Mouse (Mus musculus) intestine, embryonic 15.5 days (tissue): Measurements from ENCODE around the gene Zfp740. TPM values are rescaled to one million over a fixed set of nuclear protein-coding genes. Genes with fewer than 3 reads are reported as not detected.
"Not testable (repeated sequence)": the region's sequence is repeated elsewhere in the genome, so short reads cannot be mapped to it uniquely, and the experiment has no call there.

Experiments
- ATAC-seq: fragments of 200-750 bp; cut with Nextera tagmentation; 2 replicates; pipeline ENCODE4 v1.8.0; 2017; ENCODE audit warnings: moderate TSS enrichment, moderate library complexity
- H3K27ac ChIP-seq: fragments of 300-500 bp; sonication (generic); 2 replicates; pipeline ENCODE4 v1.5.1; 2015; ENCODE audit warnings: mild to moderate bottlenecking, inconsistent platforms
- H3K27me3 ChIP-seq: fragments of 300-500 bp; sonication (generic); replicated peaks from 2 replicates; pipeline ENCODE4 v1.6.1; 2015; ENCODE audit warnings: inconsistent platforms
- H3K36me3 ChIP-seq: fragments of 300-500 bp; sonication (generic); 2 replicates; pipeline ENCODE4 v1.6.1; 2015; ENCODE audit warnings: inconsistent platforms
- H3K4me1 ChIP-seq: fragments of 300-500 bp; sonication (generic); replicated peaks from 2 replicates; pipeline ENCODE4 v1.6.1; 2015; ENCODE audit warnings: inconsistent platforms
- H3K4me2 ChIP-seq: fragments of 300-500 bp; sonication (generic); replicated peaks from 2 replicates; pipeline ENCODE4 v1.6.1; 2015; ENCODE audit warnings: mild to moderate bottlenecking, inconsistent platforms
- H3K4me3 ChIP-seq: fragments of 300-500 bp; sonication (generic); replicated peaks from 2 replicates; pipeline ENCODE4 v1.5.1; 2015; ENCODE audit warnings: inconsistent platforms
- H3K9ac ChIP-seq: fragments of 300-500 bp; sonication (generic); 2 replicates; pipeline ENCODE4 v1.6.1; 2015; ENCODE audit warnings: inconsistent platforms
- H3K9me3 ChIP-seq: fragments of 300-500 bp; sonication (generic); 2 replicates; pipeline ENCODE4 v1.6.1; 2016; ENCODE audit warnings: inconsistent platforms
- WGBS: fragments of 180-500 bp; shearing (Covaris S2); methylation state at CpG from one replicate; pipeline ENCODE4 v1.1.7; 2015; 5-methylcytosine and 5-hydroxymethylcytosine counted together
- polyA plus RNA-seq: library from polyadenylated mRNA; unstranded; fragments of >200 nt; fragmentation: Nextera tagmentation; extraction: Ambion mirVana; gene quantifications from 2 replicates; pipeline ENCODE4 v1.2.1, GENCODE M21; 2015

Gene Zfp740
- polyA plus RNA-seq, result 41.3 and 44.1 TPM in 2 replicates

DNA sequence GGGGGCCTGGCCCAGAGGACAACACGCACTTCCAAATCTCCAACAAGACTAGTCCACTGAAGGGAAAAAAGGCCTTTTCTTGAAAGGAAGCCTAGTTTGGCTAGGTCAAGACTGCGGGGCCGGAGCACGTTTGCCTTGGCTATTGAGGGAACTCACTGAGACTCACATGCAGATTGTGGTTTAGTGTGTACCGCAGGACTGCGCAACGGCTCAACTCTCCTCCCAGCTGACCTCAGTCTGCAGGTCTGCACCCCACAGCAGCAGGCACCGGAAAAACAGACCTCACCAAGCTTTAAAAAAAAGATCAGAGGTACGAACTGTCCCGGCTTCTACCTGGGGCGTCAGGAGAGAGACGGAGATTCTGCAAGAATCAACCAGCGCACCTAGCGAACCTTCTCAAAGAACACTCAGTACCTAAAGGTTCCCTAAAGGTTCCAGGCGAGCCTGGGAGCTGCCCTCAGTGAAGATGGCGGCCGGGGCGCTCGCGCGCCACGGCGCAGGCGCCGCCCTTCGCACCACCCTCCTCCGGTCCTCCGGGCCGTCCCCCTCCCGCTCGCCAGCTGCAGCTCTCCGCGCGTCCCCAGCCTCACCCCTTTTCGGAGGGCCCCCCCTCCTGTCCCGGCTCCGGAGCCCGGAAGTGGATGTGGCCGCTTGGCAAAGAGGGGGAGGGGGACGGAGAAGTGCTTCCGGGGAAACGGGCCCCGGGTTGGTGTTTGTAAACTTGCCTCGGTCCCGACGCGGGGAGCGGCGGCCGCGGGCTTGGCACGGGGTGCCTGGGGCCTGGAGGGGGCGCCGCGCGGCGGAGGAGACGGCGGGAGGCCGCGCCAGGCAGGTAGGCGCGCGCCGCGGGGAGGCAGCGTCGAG, at the start of gene Zfp740:
Zfp740 (plus strand) TSS at position 279 of the 864 bp plus-strand sequence.
- H3K36me3 ChIP-seq, result peaks cover 14% of the 10 kb centered on the region
- H3K9me3 ChIP-seq, result no peaks in the 10 kb centered on the region
- H3K4me3 ChIP-seq, result peak within 1 kb of the TSS; percentile 92
- H3K9ac ChIP-seq, result peak within 1 kb of the TSS; percentile 98
- H3K27me3 ChIP-seq, result no peaks in the 10 kb centered on the region
- peak; percentile 97 for ATAC-seq
- H3K4me1 ChIP-seq, result peaks cover 36% of the 10 kb centered on the region
- H3K27ac ChIP-seq, result peak within 1 kb of the TSS; percentile 100
- WGBS, result under 1% methylated on average over 55 of the region's 68 CpGs
- peak within 1 kb of the TSS; percentile 84 for H3K4me2 ChIP-seq

DNA sequence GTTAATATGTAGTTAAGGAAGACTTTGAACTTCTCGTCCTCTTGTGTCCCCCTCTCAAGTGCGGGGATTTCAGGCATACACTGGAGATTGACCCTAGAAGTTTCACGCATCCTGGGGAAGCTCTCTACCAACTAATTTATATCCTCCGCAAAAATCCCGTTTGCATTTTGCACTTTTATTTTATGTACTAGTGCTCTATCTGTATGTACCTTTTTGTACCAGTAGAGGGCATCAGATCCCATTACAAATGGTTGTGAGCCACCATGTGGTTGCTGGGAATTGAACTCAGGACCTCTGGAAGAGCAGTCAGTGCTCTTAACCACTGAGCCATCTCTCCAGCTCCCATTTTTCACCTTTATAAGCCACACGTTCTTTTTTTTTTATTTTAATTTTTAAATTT, 48.0 kb upstream of the Zfp740 start:
- not testable (repeated sequence) for ATAC-seq, H3K4me2 ChIP-seq, H3K27ac ChIP-seq, H3K9ac ChIP-seq, H3K27me3 ChIP-seq, H3K4me3 ChIP-seq, H3K9me3 ChIP-seq, H3K36me3 ChIP-seq
- H3K4me1 ChIP-seq, result peaks cover 10% of the 10 kb centered on the region
- 93% methylated on average over 6 of the region's 6 CpGs for WGBS

DNA sequence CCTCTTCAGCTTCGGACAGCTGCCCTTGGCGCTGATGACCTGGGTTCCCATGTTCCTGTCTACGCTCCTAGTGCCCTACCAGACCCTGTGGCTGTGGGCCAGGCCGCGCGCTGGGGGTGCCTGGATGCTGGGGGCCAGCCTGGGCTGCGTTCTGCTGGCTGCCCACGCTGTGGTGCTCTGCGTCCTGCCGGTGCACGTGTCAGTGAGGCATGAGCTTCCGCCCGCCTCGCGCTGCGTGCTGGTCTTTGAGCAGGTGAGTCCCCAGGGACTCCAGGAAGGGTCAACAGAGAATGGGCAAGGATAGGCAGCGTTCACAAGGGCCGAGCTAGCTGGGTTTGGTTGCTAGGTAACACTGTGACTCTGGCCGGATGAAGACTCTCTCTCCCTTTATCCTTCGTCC, 46.2 kb upstream of the Zfp740 start:
- Histone ChIP-seq H3K36me3 (no peaks in the 10 kb centered on the region), H3K4me1 (no peaks in the 10 kb centered on the region), H3K27me3 (no peaks in the 10 kb centered on the region), H3K9me3 (no peaks in the 10 kb centered on the region), H3K4me2 (no peak overlapping the region), H3K27ac (no peak overlapping the region), H3K9ac (no peak overlapping the region), H3K4me3 (no peak overlapping the region)
- no peak for ATAC-seq
- WGBS, result 41% methylated on average over 20 of the region's 20 CpGs

DNA sequence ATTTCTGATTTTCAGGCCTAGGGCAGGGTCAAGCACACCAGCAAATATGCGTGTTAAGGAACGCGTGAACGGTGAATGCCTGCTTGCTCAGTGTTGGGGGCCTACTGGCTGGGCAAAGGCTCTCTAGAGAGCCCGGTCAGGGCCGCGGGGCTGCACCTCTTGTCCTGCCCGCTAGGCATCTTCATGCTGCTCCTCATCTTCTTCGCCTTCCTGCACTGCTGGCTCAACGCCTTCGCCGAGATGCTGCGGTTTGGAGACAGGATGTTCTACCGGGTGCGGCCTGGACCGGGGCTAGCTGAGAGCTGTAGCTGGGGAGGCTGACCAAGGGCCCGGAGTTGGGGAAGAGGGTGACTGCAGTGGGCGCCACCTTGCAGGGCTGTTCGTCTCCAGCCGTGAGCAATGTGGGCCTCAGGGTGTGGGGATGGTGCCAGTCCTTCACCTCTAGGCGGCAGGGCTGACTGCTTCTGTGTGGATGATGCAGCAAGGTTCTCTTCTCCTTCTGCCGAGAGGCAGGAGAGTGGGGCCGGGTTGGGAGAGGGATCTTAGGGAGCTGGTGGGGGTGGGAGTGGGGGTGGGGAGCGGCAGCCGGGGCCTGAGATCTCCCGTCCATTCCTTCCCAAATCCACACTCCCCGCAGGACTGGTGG, 42.5 kb upstream of the Zfp740 start:
- Histone ChIP-seq H3K4me1 (no peaks in the 10 kb centered on the region), H3K9ac (no peak overlapping the region), H3K4me3 (no peak overlapping the region), H3K36me3 (no peaks in the 10 kb centered on the region), H3K27me3 (no peaks in the 10 kb centered on the region), H3K27ac (no peak overlapping the region), H3K4me2 (no peak overlapping the region), H3K9me3 (no peaks in the 10 kb centered on the region)
- WGBS, result 64% methylated on average over 27 of the region's 27 CpGs
- ATAC-seq, result no peak

- H3K4me2 ChIP-seq, result no peak overlapping the region
- H3K27ac ChIP-seq, result no peak overlapping the region
- no peak for ATAC-seq
- WGBS, result 54% methylated on average over 3 of the region's 3 CpGs
- no peak overlapping the region for H3K9ac ChIP-seq
- H3K9me3 ChIP-seq, result no peaks in the 10 kb centered on the region
- H3K4me1 ChIP-seq, result peaks cover 8% of the 10 kb centered on the region; the same call in 1 of the 2 replicates
- no peaks in the 10 kb centered on the region for H3K36me3 ChIP-seq
- H3K27me3 ChIP-seq, result no peaks in the 10 kb centered on the region
- no peak overlapping the region for H3K4me3 ChIP-seq
Observed at GRCm38 (mm10) chr15:102163900-102164693, 39.0 kb upstream of the Zfp740 start.

GRCm38 (mm10) chr15:102165468-102166100, 37.5 kb upstream of the Zfp740 start:
- Histone ChIP-seq H3K4me1 (peaks cover 8% of the 10 kb centered on the region; the same call in 1 of the 2 replicates), H3K9ac (no peak overlapping the region), H3K36me3 (no peaks in the 10 kb centered on the region), H3K4me3 (no peak overlapping the region), H3K4me2 (no peak overlapping the region), H3K27me3 (no peaks in the 10 kb centered on the region), H3K27ac (no peak overlapping the region), H3K9me3 (no peaks in the 10 kb centered on the region)
- WGBS, result 42% methylated on average over 6 of the region's 6 CpGs
- ATAC-seq, result no peak

DNA sequence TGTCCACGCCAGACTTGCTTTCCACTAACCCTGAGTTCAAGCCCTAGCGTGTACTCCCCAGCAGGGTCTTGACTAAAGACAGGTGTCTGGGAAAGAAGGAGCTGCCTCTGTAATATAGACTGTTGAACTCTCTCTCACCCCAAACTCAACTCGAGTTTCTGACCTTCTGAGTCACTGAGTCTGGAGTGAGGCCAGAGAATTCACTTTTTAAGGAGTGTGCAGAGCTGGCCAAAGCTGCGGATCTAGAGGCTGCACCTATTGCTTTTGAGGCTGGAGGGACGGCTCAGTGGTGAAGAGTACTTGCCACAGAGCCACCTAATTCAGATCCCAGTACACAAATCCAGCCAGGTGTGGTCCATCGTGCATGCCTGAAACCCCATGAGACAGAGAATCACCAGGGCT, 35.4 kb upstream of the Zfp740 start:
- WGBS, result 33% methylated on average over 6 of the region's 6 CpGs
- no peaks in the 10 kb centered on the region for H3K9me3 ChIP-seq
- peak; percentile 39; the same call in 1 of the 2 replicates for ATAC-seq
- no peak overlapping the region for H3K9ac ChIP-seq
- H3K27ac ChIP-seq, result peak overlapping the region; percentile 15; the same call in 1 of the 2 replicates
- H3K4me2 ChIP-seq, result no peak overlapping the region
- no peak overlapping the region for H3K4me3 ChIP-seq
- H3K4me1 ChIP-seq, result peaks cover 8% of the 10 kb centered on the region; the same call in 1 of the 2 replicates
- no peaks in the 10 kb centered on the region for H3K27me3 ChIP-seq
- no peaks in the 10 kb centered on the region for H3K36me3 ChIP-seq

DNA sequence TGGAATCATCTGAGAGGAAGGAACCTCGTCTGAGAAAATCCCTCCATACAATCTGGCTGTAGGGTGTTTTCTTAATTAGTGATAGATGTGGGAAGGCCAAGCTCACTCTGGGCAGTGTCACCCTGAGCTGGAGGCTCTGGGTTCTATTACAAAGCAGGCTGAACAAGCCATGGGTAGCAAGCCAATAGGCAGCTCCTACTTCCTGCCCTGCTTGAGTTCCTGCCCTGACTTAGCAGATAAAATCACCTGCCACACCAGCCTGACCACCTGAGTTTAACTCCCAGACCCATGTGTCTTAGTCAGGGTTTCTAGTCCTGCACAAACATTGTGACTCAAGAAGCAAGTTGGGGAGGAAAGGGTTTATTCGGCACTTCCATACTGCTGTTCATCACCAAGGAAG, 34.0 kb upstream of the Zfp740 start:
- H3K4me3 ChIP-seq, result no peak overlapping the region
- H3K4me2 ChIP-seq, result no peak overlapping the region
- 48% methylated on average over 2 of the region's 2 CpGs for WGBS
- H3K4me1 ChIP-seq, result peaks cover 8% of the 10 kb centered on the region; the same call in 1 of the 2 replicates
- H3K36me3 ChIP-seq, result no peaks in the 10 kb centered on the region
- no peak for ATAC-seq
- no peaks in the 10 kb centered on the region for H3K27me3 ChIP-seq
- H3K27ac ChIP-seq, result no peak overlapping the region
- no peaks in the 10 kb centered on the region for H3K9me3 ChIP-seq
- no peak overlapping the region for H3K9ac ChIP-seq

DNA sequence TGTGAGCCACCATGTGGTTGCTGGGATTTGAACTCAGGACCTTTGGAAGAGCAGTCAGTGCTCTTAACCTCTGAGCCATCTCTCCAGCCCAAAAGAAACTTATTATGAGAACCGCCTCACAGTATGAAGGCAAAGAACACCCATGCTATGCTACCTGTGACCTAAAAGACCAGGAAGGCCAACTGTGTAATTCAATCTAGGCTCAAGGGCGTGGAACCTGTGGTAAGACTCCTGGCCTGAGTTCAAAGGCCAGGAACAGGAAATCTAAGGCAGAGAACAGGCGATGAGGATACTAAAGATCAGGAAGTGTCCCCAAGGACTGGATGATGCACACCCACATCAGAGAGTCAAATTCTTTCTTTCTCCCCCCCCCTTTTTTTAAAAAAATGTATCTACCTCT, 29.5 kb upstream of the Zfp740 start:
- ATAC-seq, result peak; percentile 16; the same call in 1 of the 2 replicates
- H3K36me3 ChIP-seq, result 0 out of 2 replicates have a peak, but pooled peaks cover 3% of the 10 kb centered on the region
- H3K4me3 ChIP-seq, result no peak overlapping the region
- H3K27me3 ChIP-seq, result no peaks in the 10 kb centered on the region
- H3K9me3 ChIP-seq, result no peaks in the 10 kb centered on the region
- no peak overlapping the region for H3K9ac ChIP-seq
- WGBS, result 79% methylated on average over 3 of the region's 3 CpGs
- no peak overlapping the region for H3K4me2 ChIP-seq
- H3K27ac ChIP-seq, result no peak overlapping the region
- H3K4me1 ChIP-seq, result 0 out of 2 replicates have a peak, but pooled peaks cover 2% of the 10 kb centered on the region

DNA sequence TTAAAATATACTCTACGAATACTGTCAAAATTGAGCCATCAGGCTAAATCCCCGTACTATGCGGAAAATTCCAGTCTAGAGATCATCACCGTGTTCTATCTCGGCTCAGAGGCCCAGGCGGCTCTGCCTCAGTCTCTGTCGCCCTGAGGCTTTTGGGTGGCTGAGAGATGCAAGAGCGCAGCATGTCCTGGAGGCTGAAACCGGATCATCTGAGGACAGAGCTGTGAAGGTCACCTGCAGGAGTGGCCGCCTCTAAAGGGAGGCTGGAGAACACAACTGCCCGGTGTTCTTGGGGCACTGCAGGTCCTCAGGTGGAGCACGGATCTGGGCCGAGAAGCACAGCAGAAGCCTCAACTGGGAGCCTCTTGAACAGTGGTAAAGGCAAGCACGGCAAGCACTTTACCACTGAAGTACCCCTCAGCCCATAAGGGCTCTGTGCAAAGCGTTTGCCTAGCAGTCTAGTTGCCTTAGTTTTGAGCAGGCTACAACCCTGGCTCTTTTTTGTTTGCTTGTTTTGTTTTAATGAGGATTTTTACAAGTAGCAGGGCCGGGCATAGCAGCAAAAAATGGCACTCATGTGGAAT, 27.2 kb upstream of the Zfp740 start:
- Histone ChIP-seq H3K9me3 (no peaks in the 10 kb centered on the region), H3K27ac (no peak overlapping the region), H3K27me3 (no peaks in the 10 kb centered on the region), H3K4me2 (no peak overlapping the region), H3K4me3 (no peak overlapping the region), H3K9ac (no peak overlapping the region), H3K36me3 (0 out of 2 replicates have a peak, but pooled peaks cover 3% of the 10 kb centered on the region), H3K4me1 (0 out of 2 replicates have a peak, but pooled peaks cover 2% of the 10 kb centered on the region)
- WGBS, result 88% methylated on average over 16 of the region's 16 CpGs
- no peak for ATAC-seq

DNA sequence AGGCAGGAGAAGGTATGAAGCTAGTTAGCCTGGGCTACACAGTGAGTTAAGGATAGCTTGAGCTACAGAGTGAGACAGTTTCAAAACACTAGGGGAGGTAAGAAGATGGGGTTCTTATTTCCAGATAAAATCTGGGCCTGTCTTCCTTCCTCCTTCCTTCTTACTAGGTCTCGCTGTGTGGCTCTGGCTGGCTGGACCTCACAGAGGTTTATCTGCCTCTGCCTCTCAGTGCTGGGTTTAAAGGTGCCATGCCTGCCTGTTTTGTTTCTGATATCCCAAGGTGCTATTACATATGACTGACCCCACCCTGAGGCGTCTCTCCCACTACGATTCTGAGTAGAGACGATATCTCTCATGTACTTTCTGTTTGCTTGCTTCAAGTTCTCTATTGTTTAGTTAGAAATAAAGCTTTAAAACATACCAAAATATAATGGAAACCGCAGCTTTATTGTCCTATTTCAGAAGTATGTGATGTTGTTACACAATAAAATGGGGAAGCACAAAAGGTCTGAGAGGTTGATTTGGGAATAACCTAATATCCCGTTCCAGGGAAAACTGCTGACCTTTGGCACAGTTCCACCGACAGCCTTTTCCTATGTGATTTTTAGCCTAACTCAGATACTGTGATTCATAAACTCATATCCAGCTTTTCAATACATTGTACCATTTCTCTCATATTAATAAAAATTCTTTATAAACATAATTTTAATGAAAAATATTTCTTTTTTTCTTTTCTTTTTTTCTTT, 26.3 kb upstream of the Zfp740 start:
- no peak overlapping the region for H3K9ac ChIP-seq
- H3K27me3 ChIP-seq, result no peaks in the 10 kb centered on the region
- H3K27ac ChIP-seq, result no peak overlapping the region
- WGBS, result 79% methylated on average over 7 of the region's 7 CpGs
- no peak overlapping the region for H3K4me3 ChIP-seq
- no peak for ATAC-seq
- no peak overlapping the region for H3K4me2 ChIP-seq
- 0 out of 2 replicates have a peak, but pooled peaks cover 2% of the 10 kb centered on the region for H3K4me1 ChIP-seq
- H3K9me3 ChIP-seq, result no peaks in the 10 kb centered on the region
- H3K36me3 ChIP-seq, result 0 out of 2 replicates have a peak, but pooled peaks cover 3% of the 10 kb centered on the region
